Mouse (Mus musculus): ENCODE data around the gene Ccnc. TPM values are rescaled to one million over a fixed set of nuclear protein-coding genes. Genes with fewer than 3 reads are reported as not detected.

Gene Ccnc
- 12.7 and 13.9 TPM in 2 replicates for polyA plus RNA-seq (2015; fragmentation: Nextera tagmentation; extraction: Ambion mirVana)

GRCm38 (mm10) chr4:21727615-21728165 is at the start of gene Ccnc:
Gene Ccnc, plus strand, starts transcription at chr4:21727701.
- no peak for TF ChIP-seq CTCF (IDR thresholded peaks at IDR 0.05; ENCODE audit: low read depth)
- TF ChIP-seq EP300 (IDR thresholded peaks at IDR 0.05; ENCODE audit: low read depth) = peak; percentile 31; the same call in 1 of the 2 replicates
- H3K27me3 ChIP-seq (ENCODE audit: insufficient read depth, low read length) = no peaks in the 10 kb centered on the region
- peaks cover 8% of the 10 kb centered on the region for H3K4me1 ChIP-seq (ENCODE audit: insufficient read depth)
- under 1% methylated on average over 37 of the region's 37 CpGs for WGBS (ENCODE audit: insufficient replicate concordance)
- no peaks in the 10 kb centered on the region for H3K9me3 ChIP-seq (ENCODE audit: low read length)
- DNase-seq (peak; percentile 94), ATAC-seq (peak; percentile 99)
- peak within 1 kb of the TSS; percentile 96 for H3K4me3 ChIP-seq (ENCODE audit: low read depth, low read length)
- H3K36me3 ChIP-seq (replicated peaks; ENCODE audit: insufficient read depth, low read length) = 0 out of 2 replicates have a peak, but pooled peaks cover under 1% of the 10 kb centered on the region
- H3K4me2 ChIP-seq (ENCODE audit: low read depth, low read length) = peak within 1 kb of the TSS; percentile 94
- peak within 1 kb of the TSS; percentile 85 for H3K27ac ChIP-seq (ENCODE audit: low read depth)
- peak within 1 kb of the TSS; percentile 87 for H3K9ac ChIP-seq (replicated peaks)

- no peak overlapping the region for H3K27ac ChIP-seq (ENCODE audit: low read depth)
- H3K4me1 ChIP-seq (ENCODE audit: insufficient read depth) = peaks cover 8% of the 10 kb centered on the region
- ATAC-seq (no peak), DNase-seq (no peak)
- H3K9me3 ChIP-seq (ENCODE audit: low read length) = no peaks in the 10 kb centered on the region
- H3K4me2 ChIP-seq (ENCODE audit: low read depth, low read length) = peak overlapping the region; percentile 63
- no peak overlapping the region for H3K9ac ChIP-seq (replicated peaks)
- 2% methylated on average over 75 of the region's 84 CpGs for WGBS (ENCODE audit: insufficient replicate concordance)
- H3K36me3 ChIP-seq (replicated peaks; ENCODE audit: insufficient read depth, low read length) = no peaks in the 10 kb centered on the region
- TF ChIP-seq CTCF (IDR thresholded peaks at IDR 0.05; ENCODE audit: low read depth) (no peak), EP300 (IDR thresholded peaks at IDR 0.05; ENCODE audit: low read depth) (no peak)
- H3K27me3 ChIP-seq (ENCODE audit: insufficient read depth, low read length) = peaks cover 91% of the 10 kb centered on the region
- peak overlapping the region; percentile 39 for H3K4me3 ChIP-seq (ENCODE audit: low read depth, low read length)
Measured at GRCm38 (mm10) chr4:21678101-21678974, 49.2 kb upstream of the Ccnc start.

- Histone ChIP-seq H3K4me1 (ENCODE audit: insufficient read depth) (peaks cover 8% of the 10 kb centered on the region), H3K27ac (ENCODE audit: low read depth) (no peak overlapping the region), H3K4me3 (ENCODE audit: low read depth, low read length) (peak overlapping the region; percentile 39), H3K36me3 (replicated peaks; ENCODE audit: insufficient read depth, low read length) (no peaks in the 10 kb centered on the region), H3K4me2 (ENCODE audit: low read depth, low read length) (peak overlapping the region; percentile 63), H3K9ac (replicated peaks) (no peak overlapping the region), H3K27me3 (ENCODE audit: insufficient read depth, low read length) (peaks cover 96% of the 10 kb centered on the region), H3K9me3 (ENCODE audit: low read length) (no peaks in the 10 kb centered on the region)
- peak; percentile 38 for DNase-seq
- peak; percentile 48 for ATAC-seq
- 2% methylated on average over 30 of the region's 79 CpGs for WGBS (ENCODE audit: insufficient replicate concordance)
- 0 out of 2 replicates have a peak, but pooled peaks have one; percentile 7 for TF ChIP-seq CTCF (IDR thresholded peaks at IDR 0.05; ENCODE audit: low read depth)
- TF ChIP-seq EP300 (IDR thresholded peaks at IDR 0.05; ENCODE audit: low read depth) = no peak
Measured at GRCm38 (mm10) chr4:21678975-21679623, 48.4 kb upstream of the Ccnc start.

GRCm38 (mm10) chr4:21679624-21680480 is 47.6 kb upstream of the Ccnc start:
- H3K4me3 ChIP-seq (ENCODE audit: low read depth, low read length) = peak overlapping the region; percentile 39
- WGBS (ENCODE audit: insufficient replicate concordance) = 6% methylated on average over 41 of the region's 42 CpGs

GRCm38 (mm10) chr4:21680971-21681370 is 46.5 kb upstream of the Ccnc start:
- ATAC-seq = no peak

More at GRCm38 (mm10) chr4:21679624-21680480, 47.6 kb upstream of the Ccnc start:
- H3K9me3 ChIP-seq (ENCODE audit: low read length) = no peaks in the 10 kb centered on the region
- H3K4me1 ChIP-seq (ENCODE audit: insufficient read depth) = peaks cover 8% of the 10 kb centered on the region
- peaks cover 96% of the 10 kb centered on the region for H3K27me3 ChIP-seq (ENCODE audit: insufficient read depth, low read length)
- H3K9ac ChIP-seq (replicated peaks) = no peak overlapping the region
- peak overlapping the region; percentile 63; the same call in 1 of the 2 replicates for H3K4me2 ChIP-seq (ENCODE audit: low read depth, low read length)
- DNase-seq (no peak), ATAC-seq (no peak)
- no peak overlapping the region for H3K27ac ChIP-seq (ENCODE audit: low read depth)
- no peaks in the 10 kb centered on the region for H3K36me3 ChIP-seq (replicated peaks; ENCODE audit: insufficient read depth, low read length)
- TF ChIP-seq CTCF (IDR thresholded peaks at IDR 0.05; ENCODE audit: low read depth) (no peak), EP300 (IDR thresholded peaks at IDR 0.05; ENCODE audit: low read depth) (no peak)

More at GRCm38 (mm10) chr4:21680971-21681370, 46.5 kb upstream of the Ccnc start:
- WGBS (ENCODE audit: insufficient replicate concordance) = 7% methylated on average over 10 of the region's 10 CpGs
- Histone ChIP-seq H3K9ac (replicated peaks) (no peak overlapping the region), H3K36me3 (replicated peaks; ENCODE audit: insufficient read depth, low read length) (no peaks in the 10 kb centered on the region), H3K9me3 (ENCODE audit: low read length) (no peaks in the 10 kb centered on the region), H3K27me3 (ENCODE audit: insufficient read depth, low read length) (peaks cover 96% of the 10 kb centered on the region), H3K27ac (ENCODE audit: low read depth) (no peak overlapping the region), H3K4me3 (ENCODE audit: low read depth, low read length) (no peak overlapping the region), H3K4me2 (ENCODE audit: low read depth, low read length) (no peak overlapping the region), H3K4me1 (ENCODE audit: insufficient read depth) (peaks cover 8% of the 10 kb centered on the region)
- TF ChIP-seq EP300 (IDR thresholded peaks at IDR 0.05; ENCODE audit: low read depth) (no peak), CTCF (IDR thresholded peaks at IDR 0.05; ENCODE audit: low read depth) (no peak)
- DNase-seq = no peak

Measured in liver, postnatal 0 days (tissue).